Mouse (Mus musculus): ENCODE measurements around the gene Dnah7c.
"Not testable (repeated sequence)": the region's sequence is repeated elsewhere in the genome, so short reads cannot be mapped to it uniquely, and the experiment has no call there.

Gene Dnah7c

GRCm38 (mm10) chr1:46733405-46734106 is 308.2 kb downstream of the Dnah7c start:
- DNase-seq, result not testable (repeated sequence)

- not testable (repeated sequence) for DNase-seq
Measured at GRCm38 (mm10) chr1:46734455-46734854, 309.1 kb downstream of the Dnah7c start.

- not testable (repeated sequence) for DNase-seq
Measured at GRCm38 (mm10) chr1:46764600-46764999, 339.2 kb downstream of the Dnah7c start.

DNA sequence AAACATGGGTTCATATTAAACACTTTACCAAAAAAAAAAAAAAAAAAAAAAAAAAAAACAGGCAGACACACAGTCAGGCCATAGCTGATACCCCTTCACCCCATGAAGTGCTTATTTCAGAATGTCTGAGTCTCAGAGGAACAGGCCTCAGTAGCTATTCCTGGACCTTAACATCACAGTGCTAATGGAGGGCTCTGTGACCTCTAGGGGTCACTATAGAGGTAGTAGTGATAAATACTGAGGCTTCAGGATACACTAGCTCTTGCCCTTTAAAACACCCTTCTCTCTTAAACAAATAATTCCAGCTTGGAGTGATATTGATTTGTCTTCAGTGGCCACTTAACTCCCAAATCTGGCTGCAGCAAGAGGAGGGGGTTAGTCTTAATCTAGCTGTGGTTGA is 343.9 kb downstream of the Dnah7c start:
- DNase-seq, result not testable (repeated sequence)

GRCm38 (mm10) chr1:46770077-46770695 is 344.8 kb downstream of the Dnah7c start:
- not testable (repeated sequence) for DNase-seq

- not testable (repeated sequence) for DNase-seq
Measured at GRCm38 (mm10) chr1:46782227-46782626, 356.8 kb downstream of the Dnah7c start.

- DNase-seq, result no peak
Measured at GRCm38 (mm10) chr1:46805074-46805473, 379.7 kb downstream of the Dnah7c start.

DNA sequence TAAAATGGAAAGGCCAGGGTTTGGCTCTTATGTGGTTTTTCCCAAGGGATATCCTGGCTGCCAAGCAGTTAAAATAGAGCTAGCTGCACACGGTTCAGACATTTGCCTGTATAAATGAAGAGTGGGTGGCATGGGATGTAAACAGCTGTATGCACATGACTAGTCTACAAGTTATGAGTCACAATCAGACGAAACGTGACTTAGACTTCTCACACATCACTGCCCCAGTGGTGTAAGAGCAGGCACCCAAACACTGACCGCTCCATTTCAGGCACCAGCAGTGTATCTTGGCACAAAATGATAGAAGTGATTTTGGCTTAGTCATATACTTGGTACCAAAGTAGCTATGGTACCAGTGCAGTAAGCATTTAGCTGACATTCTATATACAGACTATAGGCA is 383.2 kb downstream of the Dnah7c start:
- not testable (repeated sequence) for DNase-seq

DNA sequence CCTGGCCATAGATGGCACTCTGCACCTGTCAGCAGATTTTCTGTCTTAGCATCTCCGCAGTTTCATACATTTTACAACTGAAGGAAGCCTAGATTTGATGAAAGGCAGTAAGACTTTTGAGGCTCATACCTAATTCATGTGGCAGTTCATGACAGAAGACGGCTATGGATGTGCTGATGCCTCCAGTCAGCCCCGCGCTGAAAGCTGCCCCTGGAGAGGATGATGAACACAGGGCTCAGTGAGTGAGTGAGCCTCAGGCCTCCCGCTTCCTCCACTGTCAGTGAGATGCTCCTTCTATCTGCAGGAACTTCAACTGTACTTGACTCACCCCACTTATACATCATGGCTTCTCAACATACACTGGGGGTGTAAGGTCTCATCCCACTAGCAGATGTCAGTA is 392.5 kb downstream of the Dnah7c start:
- no peak for DNase-seq

GRCm38 (mm10) chr1:46822256-46822972 is 397.0 kb downstream of the Dnah7c start:
- DNase-seq, result no peak

- DNase-seq, result no peak
Measured at GRCm38 (mm10) chr1:46830066-46830843, 404.9 kb downstream of the Dnah7c start.

GRCm38 (mm10) chr1:46831927-46832326 is 406.5 kb downstream of the Dnah7c start:
- no peak for DNase-seq

DNA sequence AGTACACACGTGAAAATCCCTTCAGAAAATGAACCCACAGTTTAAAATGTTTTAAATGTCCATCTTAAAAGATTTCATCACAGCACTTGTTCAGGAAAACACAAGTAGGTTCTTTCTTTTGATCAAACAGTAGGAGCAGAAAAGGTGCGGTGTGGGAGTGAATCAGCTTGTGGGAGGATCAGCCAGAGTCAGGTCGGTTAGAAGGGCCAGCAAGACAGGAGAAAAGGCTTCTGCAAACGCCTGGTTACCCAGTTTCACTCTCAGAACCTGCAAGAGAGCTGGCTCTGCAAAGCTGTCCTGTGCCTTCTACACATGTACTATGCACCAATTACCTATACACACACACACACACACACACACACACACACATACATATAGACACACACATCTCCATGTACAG is 418.0 kb downstream of the Dnah7c start:
- no peak for DNase-seq

- no peak for DNase-seq
Measured at GRCm38 (mm10) chr1:46844281-46844680, 418.9 kb downstream of the Dnah7c start.

GRCm38 (mm10) chr1:46845221-46845620 is 419.8 kb downstream of the Dnah7c start:
- DNase-seq, result no peak

GRCm38 (mm10) chr1:46849758-46850157 is 424.4 kb downstream of the Dnah7c start:
- DNase-seq, result peak; percentile 93

GRCm38 (mm10) chr1:46851586-46851985 is 426.2 kb downstream of the Dnah7c start:
- no peak for DNase-seq

- no peak for DNase-seq
Measured at GRCm38 (mm10) chr1:46852216-46852599, 426.8 kb downstream of the Dnah7c start.

GRCm38 (mm10) chr1:46852600-46853272 is 427.3 kb downstream of the Dnah7c start:
- DNase-seq, result peak; percentile 70

GRCm38 (mm10) chr1:46853317-46854035 is 428.1 kb downstream of the Dnah7c start:
- peak; percentile 99 for DNase-seq

GRCm38 (mm10) chr1:46854036-46854900 is 428.9 kb downstream of the Dnah7c start:
- DNase-seq, result no peak

All from cerebellum, adult 9-10 months (tissue).